17 mouse cellular contexts compared by ENCODE assay signal in the genomic region with DNA sequence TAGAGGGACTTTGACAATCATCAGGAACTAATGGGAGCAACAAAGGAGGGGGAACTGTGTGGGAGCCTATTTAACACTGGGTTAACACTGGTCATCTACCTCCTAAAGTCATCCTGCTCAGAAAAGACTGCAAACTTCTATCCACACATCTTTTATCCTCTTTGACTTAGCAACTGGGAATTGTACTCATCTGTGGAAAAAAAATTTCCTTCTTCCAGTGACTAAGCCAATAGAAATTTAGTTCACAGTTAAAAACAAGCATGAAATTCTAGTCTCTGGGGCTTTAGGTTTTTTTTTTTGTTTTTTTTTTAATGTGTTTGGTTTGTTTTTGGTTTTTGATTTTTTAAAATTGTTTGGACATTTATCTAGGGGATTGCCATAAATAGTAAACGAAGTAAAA.
"Had no signal": no experiment of that assay in that cellular context is flagged by ENCODE, and none has a peak within 500 bp of the region (broad histone marks: within the 10 kb centered on the region; RNA-seq: fewer than 3 reads in every experiment).

No protein-coding gene starts in this region.

- DNase-seq: kidney, adult 11 months; kidney, adult 8-10 months; kidney, postnatal 10 days; kidney, postnatal 36 days; liver, postnatal 0 days; midbrain, embryonic 14.5 days; thymus, adult 18-20 months; thymus, postnatal 14 days; thymus, postnatal 4 days had no signal

- H3K36me3 ChIP-seq: kidney, embryonic 15.5 days; limb, embryonic 12.5 days; limb, embryonic 15.5 days; lung, embryonic 15.5 days had no signal

- H3K4me2 ChIP-seq: kidney, embryonic 15.5 days; limb, embryonic 12.5 days; limb, embryonic 15.5 days; liver, embryonic 11.5 days; lung, embryonic 15.5 days; midbrain, embryonic 11.5 days had no signal

- H3K27me3 ChIP-seq: kidney, embryonic 15.5 days; limb, embryonic 12.5 days; limb, embryonic 15.5 days; lung, embryonic 15.5 days had no signal

- H3K4me1 ChIP-seq: kidney, embryonic 15.5 days; limb, embryonic 12.5 days; limb, embryonic 15.5 days had no signal

- H3K27ac ChIP-seq: kidney, embryonic 15.5 days; limb, embryonic 12.5 days; limb, embryonic 15.5 days; liver, embryonic 14.5 days; lung, embryonic 15.5 days; stomach, postnatal 0 days had no signal

- H3K9me3 ChIP-seq: kidney, embryonic 15.5 days; limb, embryonic 12.5 days; limb, embryonic 15.5 days; lung, embryonic 15.5 days had no signal

- H3K4me3 ChIP-seq: kidney, embryonic 15.5 days; limb, embryonic 12.5 days; limb, embryonic 15.5 days; lung, embryonic 15.5 days had no signal

- ATAC-seq: liver, postnatal 0 days had no signal

- H3K9ac ChIP-seq: kidney, embryonic 15.5 days; limb, embryonic 12.5 days; limb, embryonic 15.5 days; liver, embryonic 14.5 days; liver, postnatal 0 days; lung, embryonic 15.5 days had no signal
